30 mouse cellular contexts compared by ENCODE assay signal in genomic region chr6:112967359-112967758, GRCm38 (mm10). TPM values are rescaled to one million over a fixed set of nuclear protein-coding genes. Genes with fewer than 3 reads are reported as not detected.
A peak's percentile ranks its signal among the peaks of the same experiment; 100 is the strongest.
DNase-seq lines count a peak whose midpoint lies in the region; ATAC-seq and TF ChIP-seq lines count a peak whose summit lies in the region.
"Had no signal": no experiment of that assay in that cellular context is flagged by ENCODE, and none has a peak within 500 bp of the region (broad histone marks: within the 10 kb centered on the region; RNA-seq: fewer than 3 reads in every experiment).

No protein-coding gene starts in this region.

- H3K9me3 ChIP-seq in megakaryocyte, embryonic 14.5 days = peaks cover 10% of the 10 kb centered on the region; the same call in 1 of the 2 replicates
- no peaks in the 10 kb centered on the region for H3K9me3 ChIP-seq in forebrain, embryonic 13.5 days (replicated peaks)
- H3K9me3 ChIP-seq in forebrain, embryonic 16.5 days (ENCODE audit: control insufficient read depth, low read length) = no peaks in the 10 kb centered on the region
- H3K9me3 ChIP-seq: embryonic facial prominence, embryonic 10.5 days; G1E; heart, embryonic 10.5 days; heart, embryonic 13.5 days; hindbrain, embryonic 12.5 days had no signal

- H3K4me3 ChIP-seq in megakaryocyte, embryonic 14.5 days (replicated peaks) = peak overlapping the region; percentile 51
- H3K4me3 ChIP-seq in thymus, adult 2 months (ENCODE audit: control insufficient read depth, insufficient read depth, low read length) = no peak overlapping the region
- H3K4me3 ChIP-seq in forebrain, embryonic 13.5 days = no peak overlapping the region
- H3K4me3 ChIP-seq in forebrain, embryonic 16.5 days (replicated peaks; ENCODE audit: low read length) = no peak overlapping the region
- H3K4me3 ChIP-seq: embryonic facial prominence, embryonic 10.5 days; embryonic facial prominence, embryonic 13.5 days; erythroblast, embryonic 14.5 days; heart, adult 2 months; heart, embryonic 10.5 days; heart, embryonic 13.5 days; hindbrain, embryonic 12.5 days had no signal

- H3K9ac ChIP-seq in forebrain, embryonic 13.5 days = no peak overlapping the region
- no peak overlapping the region for H3K9ac ChIP-seq in forebrain, embryonic 16.5 days (replicated peaks; ENCODE audit: low read depth, low read length)
- H3K9ac ChIP-seq: embryonic facial prominence, embryonic 13.5 days; heart, embryonic 13.5 days; hindbrain, embryonic 12.5 days had no signal

- 16% methylated on average over 6 of the region's 6 CpGs for WGBS in thymus, adult 2 months
- 93% methylated on average over 6 of the region's 6 CpGs for WGBS in forebrain, embryonic 13.5 days
- 91% methylated on average over 6 of the region's 6 CpGs for WGBS in forebrain, embryonic 16.5 days

- peaks cover 2% of the 10 kb centered on the region for H3K27me3 ChIP-seq in megakaryocyte, embryonic 14.5 days (replicated peaks)
- H3K27me3 ChIP-seq in thymus, adult 2 months (ENCODE audit: control insufficient read depth, insufficient read depth, low read length) = no peaks in the 10 kb centered on the region
- H3K27me3 ChIP-seq in forebrain, embryonic 13.5 days = no peaks in the 10 kb centered on the region
- no peaks in the 10 kb centered on the region for H3K27me3 ChIP-seq in forebrain, embryonic 16.5 days (replicated peaks; ENCODE audit: control insufficient read depth, insufficient read depth, low read length)
- H3K27me3 ChIP-seq: CH12.LX; embryonic facial prominence, embryonic 13.5 days; heart, embryonic 13.5 days; hindbrain, embryonic 12.5 days; Patski had no signal

- H3K27ac ChIP-seq in thymus, adult 2 months (ENCODE audit: control insufficient read depth, insufficient read depth, low read length) = peak overlapping the region; percentile 84
- no peak overlapping the region for H3K27ac ChIP-seq in forebrain, embryonic 13.5 days
- no peak overlapping the region for H3K27ac ChIP-seq in forebrain, embryonic 16.5 days (ENCODE audit: low read length)
- H3K27ac ChIP-seq: embryonic facial prominence, embryonic 10.5 days; embryonic facial prominence, embryonic 13.5 days; heart, adult 2 months; heart, embryonic 10.5 days; heart, embryonic 13.5 days; hindbrain, embryonic 12.5 days had no signal

- H3K4me2 ChIP-seq in forebrain, embryonic 13.5 days = no peak overlapping the region
- no peak overlapping the region for H3K4me2 ChIP-seq in forebrain, embryonic 16.5 days (ENCODE audit: low read length)
- H3K4me2 ChIP-seq: embryonic facial prominence, embryonic 13.5 days; heart, embryonic 13.5 days; hindbrain, embryonic 12.5 days had no signal

- no peak for ATAC-seq in megakaryocyte, adult 5-6 weeks (ENCODE audit: poor library complexity, severe bottlenecking)
- ATAC-seq in forebrain, embryonic 13.5 days = no peak
- ATAC-seq in forebrain, embryonic 16.5 days = no peak
- ATAC-seq: forebrain, embryonic 14.5 days; hindbrain, embryonic 16.5 days; inflammation-experienced regulatory T-cells, adult 6 months; Patski had no signal

- H3K4me1 ChIP-seq in megakaryocyte, embryonic 14.5 days = peaks cover 56% of the 10 kb centered on the region
- H3K4me1 ChIP-seq in thymus, adult 2 months (replicated peaks; ENCODE audit: control insufficient read depth, insufficient read depth, low read length) = peaks cover 14% of the 10 kb centered on the region
- H3K4me1 ChIP-seq in forebrain, embryonic 13.5 days = peaks cover 28% of the 10 kb centered on the region
- H3K4me1 ChIP-seq in forebrain, embryonic 16.5 days (replicated peaks; ENCODE audit: control insufficient read depth, insufficient read depth, low read length) = peaks cover 16% of the 10 kb centered on the region

- peaks cover 20% of the 10 kb centered on the region for H3K36me3 ChIP-seq in megakaryocyte, embryonic 14.5 days (replicated peaks; ENCODE audit: low read length)
- no peaks in the 10 kb centered on the region for H3K36me3 ChIP-seq in thymus, adult 2 months (ENCODE audit: control insufficient read depth, insufficient read depth, low read length)
- H3K36me3 ChIP-seq in forebrain, embryonic 13.5 days (ENCODE audit: poor library complexity, severe bottlenecking) = no peaks in the 10 kb centered on the region
- no peaks in the 10 kb centered on the region for H3K36me3 ChIP-seq in forebrain, embryonic 16.5 days (ENCODE audit: control insufficient read depth, insufficient read depth)
- H3K36me3 ChIP-seq: embryonic facial prominence, embryonic 10.5 days; embryonic facial prominence, embryonic 13.5 days; G1E; heart, embryonic 10.5 days; heart, embryonic 13.5 days; hindbrain, embryonic 12.5 days had no signal

- TF ChIP-seq CTCF in thymus, adult 2 months (IDR thresholded peaks at IDR 0.05; ENCODE audit: borderline replicate concordance, control insufficient read depth, extremely low read depth, insufficient read depth, low read length, poor library complexity) = no peak

- peak; percentile 27 for DNase-seq in thymus, adult 2 months
- DNase-seq in thymus, postnatal 14 days = peak; percentile 56
- DNase-seq in thymus, postnatal 4 days = peak; percentile 48
- no peak for DNase-seq in kidney, postnatal 25 days
- DNase-seq: adrenal gland, postnatal 14 days; cerebellum, adult 11 months; cerebellum, adult 2 months; cerebellum, adult 9-11 months; cerebellum, postnatal 25 days; embryo, embryonic 11 days; gastrocnemius, postnatal 10 days; gastrocnemius, postnatal 36 days; heart, adult 2 months; heart, postnatal 14 days had no signal

- TF ChIP-seq POLR2A in thymus, adult 2 months (IDR thresholded peaks at IDR 0.05; ENCODE audit: control insufficient read depth, extremely low read depth, insufficient read depth, low read length, poor library complexity) = no peak

RNA-seq across cellular contexts. Expression of gene Srgap3, which starts 20.3 kb away (rescaled TPM):
- polyA plus RNA-seq in megakaryocyte, embryonic 14.5 days (2012; ENCODE audit: insufficient read depth, low replicate concordance) = 8.3 and 10.8 TPM in 2 replicates
- 3.5 and 6.1 TPM in 2 replicates for total RNA-seq in megakaryocyte, adult 5-6 weeks (2015)
- total RNA-seq in megakaryocyte, adult 5-6 weeks (2017) = 2.7 and 2.8 TPM in 2 replicates
- 3.7 and 3.8 TPM in 2 replicates for polyA plus RNA-seq in thymus, adult 2 months (2012; rRNA removed)
- 30.1 and 33.6 TPM in 2 replicates for polyA plus RNA-seq in forebrain, embryonic 13.5 days (2015; fragmentation: Nextera tagmentation; extraction: Ambion mirVana)
- polyA plus RNA-seq in forebrain, embryonic 16.5 days (2015; fragmentation: Nextera tagmentation; extraction: Ambion mirVana) = 32.2 and 37.2 TPM in 2 replicates
- polyA plus RNA-seq: G1E had no signal

Comparison
In these comparisons a context has a peak if more than half of its experiments do, and no peak if none do; other contexts are left out.
1. DNase-seq: peak in thymus, adult 2 months (single experiment), thymus, postnatal 14 days (single experiment) and thymus, postnatal 4 days (single experiment); none in kidney, postnatal 25 days (0 of 2).